Mouse (Mus musculus) testis, adult 2 months (tissue): ENCODE measurements around the gene Rptor.

Experiments used
- CTCF ChIP-seq: fragments of 200-500 bp; IDR thresholded peaks from 2 replicates; pipeline ENCODE4 v1.5.1; 2012; ENCODE audit warnings: low read depth, mild to moderate bottlenecking, inconsistent platforms, low read length, moderate library complexity; ENCODE audit not compliant: control insufficient read depth, insufficient read depth, insufficient replicate concordance
- POLR2A ChIP-seq: fragments of 200-500 bp; IDR thresholded peaks from 2 replicates; pipeline ENCODE4 v1.6.1; 2012; ENCODE audit warnings: low read depth, mild to moderate bottlenecking, inconsistent platforms, low read length, moderate library complexity; ENCODE audit not compliant: control insufficient read depth

DNA sequence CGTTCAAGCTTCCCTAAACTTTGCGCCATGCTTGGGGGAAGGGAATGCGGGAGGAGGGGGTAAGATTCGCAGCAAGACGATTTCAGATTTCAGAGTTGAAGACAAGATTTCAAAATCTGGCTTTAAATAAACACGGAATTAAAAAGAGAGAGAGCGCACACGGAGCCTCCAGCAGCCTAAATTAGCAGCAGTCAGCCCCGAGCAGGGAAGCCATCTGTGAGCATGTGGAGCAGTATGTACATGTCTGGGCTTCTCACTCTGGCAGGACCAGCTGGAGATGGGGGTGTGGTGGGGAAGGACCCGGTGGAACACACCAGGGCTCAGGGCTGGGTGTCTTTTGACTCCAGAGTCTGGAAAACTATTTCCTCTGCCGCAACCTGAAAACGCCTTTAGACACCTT lies 334.5 kb downstream of the Rptor start:
- no peak for TF ChIP-seq CTCF
- TF ChIP-seq POLR2A = no peak
